Mouse (Mus musculus): ENCODE results near the gene Scarf1.

Scarf1 gene

DNA sequence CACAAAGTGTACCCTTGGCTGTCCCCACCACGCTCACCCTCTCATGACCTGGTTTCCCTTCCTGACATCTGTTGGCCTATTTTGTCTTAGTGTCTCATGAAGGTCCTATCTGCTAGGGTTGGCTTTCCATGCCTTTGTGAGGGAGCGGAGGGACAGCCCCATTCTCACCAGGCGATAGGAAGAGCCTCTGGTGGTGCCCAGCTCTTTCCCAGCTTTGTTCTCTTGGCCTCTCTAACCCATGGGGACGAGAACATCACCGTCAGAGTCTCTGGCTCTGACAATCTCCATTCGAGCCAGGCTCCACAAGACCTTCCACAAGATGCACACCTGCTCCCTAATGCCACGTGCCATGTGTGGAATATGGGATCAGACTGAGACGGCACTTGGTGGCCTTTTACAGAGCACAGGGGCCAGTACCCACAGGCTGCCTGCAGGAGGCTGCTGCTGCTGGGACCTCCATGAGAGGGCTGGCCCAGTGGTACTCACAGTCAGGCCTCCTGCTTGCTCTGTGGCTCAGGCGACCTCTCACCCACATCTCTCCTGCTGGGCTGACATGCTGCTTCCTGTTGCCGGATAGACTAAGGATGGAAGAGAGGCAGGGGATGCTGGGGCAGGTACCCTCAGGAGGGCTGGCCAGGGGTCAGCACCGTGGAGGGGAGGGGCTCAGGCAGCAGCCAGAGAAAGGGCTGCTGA, 24.3 kb downstream of the Scarf1 start:
- DNase-seq (ENCODE audit: low read depth, low spot score): peak; percentile 65

- DNase-seq (ENCODE audit: low read depth, low spot score): no peak
Measured at GRCm38 (mm10) chr11:75538184-75538969, 25.0 kb downstream of the Scarf1 start.

DNA sequence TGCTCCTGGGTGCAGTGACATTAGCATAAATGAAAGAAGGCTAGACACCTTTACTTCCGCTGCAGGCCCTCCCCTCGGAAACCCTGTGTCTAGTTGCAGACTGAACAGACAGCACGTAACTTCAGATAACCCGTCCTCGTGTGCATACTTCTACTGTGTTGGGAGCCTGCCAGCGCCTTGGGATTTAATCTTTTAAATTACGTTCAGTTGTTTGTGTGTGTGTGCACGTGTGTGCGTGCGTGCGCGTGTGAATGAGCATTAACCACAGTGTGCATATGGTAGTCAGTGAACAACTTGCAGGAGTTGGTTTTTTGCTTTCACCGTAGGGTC, 25.6 kb downstream of the Scarf1 start:
- DNase-seq (ENCODE audit: low read depth, low spot score): peak; percentile 84

GRCm38 (mm10) chr11:75540209-75540608, 26.9 kb downstream of the Scarf1 start:
- DNase-seq (ENCODE audit: low read depth, low spot score): no peak

DNA sequence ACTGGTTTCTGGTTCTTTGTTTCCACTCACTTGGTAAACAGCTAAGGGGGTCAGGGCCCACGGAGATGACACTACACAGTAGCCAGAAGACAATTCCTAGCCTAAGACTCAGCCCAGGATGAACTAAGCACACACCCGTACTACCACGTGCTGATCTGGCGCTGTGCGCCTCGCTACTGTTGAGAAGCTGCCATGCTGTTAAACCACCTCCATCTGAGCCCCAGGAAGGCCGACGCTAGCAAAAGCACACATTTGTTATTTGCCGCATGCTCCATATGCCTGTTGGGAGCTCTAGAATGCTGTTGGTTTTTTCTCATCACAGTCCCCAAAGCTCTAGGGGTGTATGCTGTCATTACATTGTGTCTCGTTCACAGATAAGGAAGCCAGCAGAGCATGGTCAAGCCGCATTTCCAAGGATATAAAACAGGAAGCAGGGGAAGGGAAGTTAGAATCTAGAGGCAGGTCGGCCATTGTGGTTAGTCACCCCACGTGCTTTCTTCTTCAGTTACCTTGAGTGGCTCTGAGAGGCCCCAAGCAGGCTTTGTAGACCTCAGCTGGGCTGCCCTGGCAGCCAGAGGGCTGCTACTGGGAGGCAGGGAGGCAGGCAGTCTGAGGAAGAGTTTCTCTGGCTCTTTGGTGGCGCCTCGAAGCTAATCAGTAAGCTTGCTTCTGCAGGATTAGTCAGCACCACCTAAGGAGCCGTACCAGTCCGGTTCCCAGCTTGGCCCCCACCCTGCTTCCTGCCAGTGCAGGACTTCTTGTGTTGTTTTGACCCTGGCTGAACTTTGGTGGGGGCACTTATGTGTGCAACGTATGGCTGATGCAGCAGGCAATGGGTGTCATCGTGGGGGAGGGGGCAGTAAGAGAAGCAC, 27.6 kb downstream of the Scarf1 start:
- DNase-seq (ENCODE audit: low read depth, low spot score): peak; percentile 55

DNA sequence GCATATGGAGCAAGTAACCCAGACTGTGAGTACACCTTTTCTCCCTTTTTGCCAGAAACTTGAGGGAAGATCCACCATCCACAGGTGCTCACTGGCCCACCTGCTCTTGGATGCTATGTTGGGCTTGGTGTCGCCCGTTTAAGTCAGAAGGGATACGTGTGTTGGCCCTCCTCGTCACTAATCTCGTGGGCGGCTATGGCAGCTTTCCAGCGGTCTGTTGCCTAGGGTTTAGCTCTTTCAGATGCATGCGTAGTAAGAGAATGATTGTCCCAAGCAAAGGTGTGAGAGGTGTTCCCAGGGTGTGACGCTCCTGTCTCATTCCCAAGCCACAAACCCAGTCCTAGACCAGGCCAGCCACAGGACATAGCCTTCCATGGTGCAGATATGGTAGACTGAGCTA, 31.4 kb downstream of the Scarf1 start:
- no peak for DNase-seq (ENCODE audit: low read depth, low spot score)

DNA sequence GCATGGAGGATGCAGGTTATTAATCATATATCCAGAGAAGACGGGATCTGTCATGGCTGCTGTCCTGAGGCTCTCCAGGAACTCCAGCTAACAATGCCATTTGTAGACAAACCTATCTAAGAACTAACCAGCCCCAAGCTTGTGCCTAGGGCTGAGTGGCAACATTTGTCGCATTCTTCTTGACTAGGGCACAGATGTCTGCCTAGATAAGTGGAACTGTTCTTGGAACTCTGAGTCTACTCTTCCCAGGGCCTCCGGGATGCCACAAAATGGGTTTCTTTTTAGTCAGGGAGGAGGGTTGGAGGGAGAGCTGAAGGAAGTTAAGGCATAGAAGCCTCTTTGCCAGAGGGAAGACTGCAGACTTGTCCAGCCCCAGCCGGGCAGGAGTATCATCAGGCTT, 32.7 kb downstream of the Scarf1 start:
- no peak for DNase-seq (ENCODE audit: low read depth, low spot score)

DNA sequence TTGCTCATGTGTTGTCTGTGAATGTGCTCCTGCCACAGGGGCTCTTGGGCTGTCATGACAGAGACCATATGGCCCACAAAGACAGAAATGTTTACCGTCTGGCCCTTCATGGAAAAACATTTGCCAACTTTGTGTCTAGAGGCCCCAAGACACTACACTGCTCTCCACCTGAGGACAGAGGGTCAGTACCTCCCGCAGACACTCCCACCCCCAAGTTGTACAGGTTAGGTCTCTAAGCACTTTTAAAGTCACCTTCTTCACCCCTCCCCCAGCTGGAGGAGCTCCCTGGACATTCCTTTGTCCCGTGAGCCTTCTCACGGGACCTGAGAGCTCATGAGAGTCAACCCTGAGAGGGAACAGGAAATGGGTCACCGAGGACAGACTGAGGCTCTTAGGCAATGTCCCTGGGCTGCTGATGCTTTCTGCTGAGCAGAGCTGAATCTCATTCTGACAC, 36.3 kb downstream of the Scarf1 start:
- DNase-seq (ENCODE audit: low read depth, low spot score): no peak

GRCm38 (mm10) chr11:75550200-75550946, 37.0 kb downstream of the Scarf1 start:
- DNase-seq (ENCODE audit: low read depth, low spot score): no peak

DNA sequence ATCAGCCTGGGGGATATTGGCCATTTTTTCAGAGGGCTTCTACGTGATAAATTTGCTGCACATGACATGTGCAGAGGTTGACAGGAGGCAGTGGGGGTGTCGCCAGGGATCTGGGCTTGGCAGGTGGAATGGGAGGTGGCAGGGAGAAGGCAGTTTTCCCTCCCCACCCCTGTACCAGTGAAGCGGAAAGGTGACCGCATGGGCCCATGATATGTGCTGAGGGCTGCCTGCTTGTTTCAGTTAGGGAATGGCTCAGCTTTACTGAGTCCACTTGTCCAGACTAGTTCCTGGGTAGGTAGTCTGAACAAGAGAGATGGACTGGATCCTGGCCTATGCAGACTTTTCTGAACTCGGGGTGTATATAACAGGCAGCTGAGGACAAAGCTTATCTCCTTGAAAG, 38.0 kb downstream of the Scarf1 start:
- no peak for DNase-seq (ENCODE audit: low read depth, low spot score)

GRCm38 (mm10) chr11:75551961-75552441, 38.7 kb downstream of the Scarf1 start:
- no peak for DNase-seq (ENCODE audit: low read depth, low spot score)

- DNase-seq (ENCODE audit: low read depth, low spot score): no peak
Measured at GRCm38 (mm10) chr11:75552906-75553482, 39.7 kb downstream of the Scarf1 start.

GRCm38 (mm10) chr11:75556006-75556405, 42.7 kb downstream of the Scarf1 start:
- DNase-seq (ENCODE audit: low read depth, low spot score): peak; percentile 32

GRCm38 (mm10) chr11:75557142-75557541, 43.8 kb downstream of the Scarf1 start:
- DNase-seq (ENCODE audit: low read depth, low spot score): no peak

DNA sequence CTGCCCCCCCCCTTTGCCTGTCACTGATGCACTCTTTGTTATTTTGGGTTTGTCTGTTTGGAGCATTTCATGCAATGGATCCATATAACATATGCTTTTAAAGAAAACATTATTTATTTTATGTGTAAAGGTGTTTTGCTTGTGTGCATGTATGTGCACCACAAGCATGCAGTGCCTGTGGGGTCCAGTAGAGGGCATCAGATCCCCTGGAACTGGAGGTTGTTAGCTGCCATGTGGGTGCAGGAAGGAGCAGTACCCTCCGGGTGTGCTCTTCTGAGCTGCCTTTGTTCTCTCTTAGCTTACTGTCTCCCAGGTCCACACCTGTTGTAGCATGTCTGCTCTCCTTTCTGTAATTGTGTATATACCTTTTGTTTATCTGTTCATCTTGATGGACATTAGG, 44.8 kb downstream of the Scarf1 start:
- DNase-seq (ENCODE audit: low read depth, low spot score): peak; percentile 30

GRCm38 (mm10) chr11:75559870-75560504, 46.6 kb downstream of the Scarf1 start:
- DNase-seq (ENCODE audit: low read depth, low spot score): no peak

DNA sequence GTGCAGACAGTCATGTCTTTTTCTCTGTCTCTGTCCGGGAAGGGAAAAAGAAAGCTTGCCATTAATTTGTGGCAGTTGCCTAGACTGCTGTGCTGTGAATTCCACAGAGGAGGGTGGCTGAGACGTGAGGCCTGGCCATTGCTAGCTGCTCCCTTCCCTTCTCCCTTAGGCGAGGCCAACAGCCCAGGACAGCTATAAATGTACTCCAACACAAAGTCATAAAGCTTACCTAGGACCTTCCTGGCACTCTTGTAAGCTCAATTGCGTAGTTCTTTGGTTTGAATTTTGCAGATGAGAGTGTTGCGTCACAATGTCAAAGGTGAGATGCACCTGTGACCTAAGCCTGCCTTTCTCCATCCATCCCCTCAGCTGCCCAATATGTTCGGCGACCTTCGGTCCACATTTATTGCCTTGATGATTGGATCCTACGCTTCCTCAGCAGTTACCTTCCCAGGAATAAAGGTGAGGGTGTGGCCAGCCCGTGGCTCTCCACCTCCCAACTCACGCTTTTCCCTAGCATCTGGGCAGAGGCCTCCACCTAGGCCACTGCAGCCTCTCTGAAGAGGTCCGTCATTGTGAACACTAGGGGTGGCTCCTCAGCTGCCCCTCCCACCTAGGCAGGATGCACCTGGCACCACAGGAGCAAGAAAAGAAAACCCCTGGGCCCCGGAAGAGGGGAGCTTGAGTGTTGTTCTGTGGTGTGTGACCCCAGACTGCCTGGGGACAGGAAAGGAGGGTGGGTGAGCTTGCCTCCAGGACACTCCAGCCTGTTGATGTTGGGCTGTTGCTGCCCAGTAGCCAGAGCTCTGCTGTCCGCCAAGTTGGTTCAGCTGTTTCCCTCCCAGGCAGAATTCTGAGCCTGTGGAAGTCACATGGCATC, 47.4 kb downstream of the Scarf1 start:
- peak; percentile 31 for DNase-seq (ENCODE audit: low read depth, low spot score)

- no peak for DNase-seq (ENCODE audit: low read depth, low spot score)
Measured at GRCm38 (mm10) chr11:75561410-75561791, 48.1 kb downstream of the Scarf1 start.

GRCm38 (mm10) chr11:75562840-75563239, 49.5 kb downstream of the Scarf1 start:
- DNase-seq (ENCODE audit: low read depth, low spot score): no peak
